Mouse (Mus musculus) spleen, adult 2 months (tissue): ENCODE measurements around the gene Cntn4. TPM values are rescaled to one million over a fixed set of nuclear protein-coding genes. Genes with fewer than 3 reads are reported as not detected.

Experiments used
- DNase-seq, 2 experiments: peaks; one replicate each; pipeline versions ENCODE4 v3.0.0 to v3.0.0-alpha.2; 2012 to 2021; ENCODE audit warnings: low spot score in 2 of 2, low read depth in 1 of 2
- H3K27ac ChIP-seq: fragments of 200-500 bp; 2 replicates; pipeline ENCODE4 v1.5.1; 2012; ENCODE audit warnings: low read length, inconsistent platforms; ENCODE audit not compliant: insufficient read depth
- H3K27me3 ChIP-seq: fragments of 200-500 bp; 2 replicates; pipeline ENCODE4 v1.6.1; 2012; ENCODE audit warnings: mild to moderate bottlenecking, moderate library complexity, low read length, inconsistent platforms; ENCODE audit not compliant: control insufficient read depth, insufficient read depth
- H3K36me3 ChIP-seq: fragments of 200-500 bp; 2 replicates; pipeline ENCODE4 v1.6.1; 2012; ENCODE audit warnings: mild to moderate bottlenecking, low read length, inconsistent platforms; ENCODE audit not compliant: control insufficient read depth, insufficient read depth
- H3K4me1 ChIP-seq: fragments of 200-500 bp; 2 replicates; pipeline ENCODE4 v1.6.1; 2011; ENCODE audit warnings: inconsistent platforms; ENCODE audit not compliant: control insufficient read depth, insufficient read depth, insufficient read length
- H3K4me3 ChIP-seq: fragments of 200-500 bp; 2 replicates; pipeline ENCODE4 v1.5.1; 2011; ENCODE audit warnings: mild to moderate bottlenecking, inconsistent platforms; ENCODE audit not compliant: insufficient read depth, insufficient read length; ENCODE audit errors: extremely low read depth
- CTCF ChIP-seq: fragments of 200-500 bp; IDR thresholded peaks from 2 replicates; pipeline ENCODE4 v1.5.1; 2011; ENCODE audit warnings: mild to moderate bottlenecking, inconsistent platforms; ENCODE audit not compliant: insufficient read depth, insufficient read length, insufficient replicate concordance; ENCODE audit errors: extremely low read depth
- POLR2A ChIP-seq: fragments of 200-500 bp; IDR thresholded peaks from 2 replicates; pipeline ENCODE4 v1.6.1; 2011; ENCODE audit warnings: low read depth, low read length, inconsistent platforms
- WGBS: fragments of 180-500 bp; shearing (Covaris S2); methylation state at CpG from one replicate; pipeline ENCODE4 v1.1.7; 2018; 5-methylcytosine and 5-hydroxymethylcytosine counted together
- polyA plus RNA-seq: library from polyadenylated mRNA; depleted of rRNA; stranded (reverse); fragments of >200 nt; gene quantifications from 2 replicates; pipeline ENCODE4 v1.2.3, GENCODE M21; 2012

Gene Cntn4
- polyA plus RNA-seq, 1 experiment, result not detected

DNA sequence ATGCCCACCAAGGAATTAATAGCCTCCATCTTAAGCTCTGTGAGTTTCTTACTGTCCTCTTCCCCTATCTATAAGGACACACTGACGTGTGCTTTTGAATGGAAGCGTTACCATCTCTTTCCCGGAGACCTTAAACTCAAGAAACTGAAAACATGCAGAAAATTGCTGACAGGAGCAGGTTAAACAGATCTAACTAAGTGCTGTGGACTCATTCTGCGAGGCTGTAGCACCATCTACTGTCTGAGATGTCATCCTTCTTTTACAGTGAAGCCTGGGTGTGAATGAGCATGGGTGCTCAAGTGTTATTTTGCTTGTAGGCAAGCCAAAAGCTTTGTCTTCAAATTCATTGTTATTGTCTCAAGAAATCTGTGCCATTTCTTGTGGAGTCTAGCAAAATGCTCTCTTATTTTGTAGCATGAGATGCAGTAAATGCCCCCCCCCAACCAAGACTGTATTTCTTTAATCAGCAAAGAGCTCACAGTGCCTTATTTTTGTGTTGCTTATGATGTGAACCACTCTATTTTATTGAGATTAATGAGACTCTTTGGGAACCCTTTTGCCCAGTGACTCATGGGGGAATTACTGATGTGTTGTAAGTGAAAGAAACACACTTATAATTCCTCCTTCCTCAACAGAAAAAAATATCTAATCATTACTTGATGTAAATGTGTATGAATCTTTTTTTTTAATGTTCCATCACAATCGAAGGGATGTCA is 968.2 kb downstream of the Cntn4 start:
- no peaks in the 10 kb centered on the region for H3K27me3 ChIP-seq
- H3K4me3 ChIP-seq, result no peak overlapping the region
- H3K27ac ChIP-seq, result no peak overlapping the region
- DNase-seq, result no peak
- no peaks in the 10 kb centered on the region for H3K36me3 ChIP-seq
- H3K4me1 ChIP-seq, result no peaks in the 10 kb centered on the region
- no peak for TF ChIP-seq CTCF
- no peak for TF ChIP-seq POLR2A
- 42% methylated on average over 5 of the region's 5 CpGs for WGBS

DNA sequence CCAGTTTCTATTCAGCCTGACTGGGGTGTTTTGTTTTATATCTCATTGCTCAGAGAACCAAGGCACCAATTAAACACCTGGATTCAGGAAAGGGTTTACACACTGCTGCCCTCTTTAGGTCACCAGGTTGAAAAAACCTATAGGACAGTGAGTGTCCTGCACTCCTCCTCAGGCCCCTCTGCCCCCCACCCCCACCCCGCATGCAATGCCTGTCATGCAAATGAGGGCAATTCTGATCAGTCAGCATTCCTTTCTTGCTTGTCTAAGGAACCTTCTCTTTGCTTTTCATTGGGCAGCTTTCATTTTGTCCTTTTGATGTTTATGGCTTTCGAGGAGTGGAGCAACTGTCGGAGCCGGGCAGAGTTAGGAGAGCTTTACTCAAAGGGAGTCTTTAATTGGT is 969.5 kb downstream of the Cntn4 start:
- Histone ChIP-seq H3K36me3 (no peaks in the 10 kb centered on the region), H3K27me3 (no peaks in the 10 kb centered on the region), H3K4me1 (no peaks in the 10 kb centered on the region), H3K27ac (no peak overlapping the region), H3K4me3 (no peak overlapping the region)
- no peak for DNase-seq
- 45% methylated on average over 4 of the region's 4 CpGs for WGBS
- TF ChIP-seq POLR2A (no peak), CTCF (no peak)

DNA sequence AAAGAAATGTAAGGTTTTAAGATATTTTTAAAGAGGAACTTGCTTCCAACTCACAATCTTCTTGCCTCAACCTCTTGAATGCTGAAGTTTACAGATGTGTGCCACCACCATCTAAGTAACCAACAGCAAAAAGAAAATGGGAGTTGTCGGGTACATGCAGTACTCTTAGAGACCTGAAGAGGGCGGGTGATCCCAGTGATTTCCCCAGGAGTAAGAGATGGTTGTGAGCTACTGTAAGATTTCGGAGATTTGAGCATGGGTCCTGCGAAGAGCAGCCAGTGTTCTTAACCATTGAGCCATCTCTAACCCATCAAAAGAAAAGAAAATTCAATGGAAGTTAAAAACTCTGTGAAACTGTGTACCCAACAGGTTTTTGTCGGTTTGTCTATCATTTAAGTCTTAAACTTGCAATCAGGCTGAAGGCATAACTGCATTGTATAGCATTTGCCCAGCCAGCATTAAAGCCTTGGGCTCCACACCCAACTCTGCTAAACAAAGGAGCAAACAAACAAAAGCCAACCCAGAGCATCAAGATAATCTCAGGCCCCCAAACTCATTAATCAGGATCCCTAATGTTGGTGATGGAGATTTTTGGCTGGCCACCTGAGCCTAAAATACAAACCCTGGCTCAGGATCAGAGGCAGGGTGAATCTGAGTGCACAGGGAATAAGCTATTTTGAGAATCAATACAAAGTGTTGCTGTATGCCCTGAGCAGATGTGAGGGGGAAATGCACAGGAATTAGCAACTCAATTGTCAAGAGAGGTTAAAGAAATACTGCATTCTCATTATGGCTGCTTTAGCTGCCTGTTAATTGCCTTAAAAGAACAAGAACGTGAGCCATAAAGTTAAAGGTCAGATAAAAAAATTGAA is 986.6 kb downstream of the Cntn4 start:
- Histone ChIP-seq H3K36me3 (no peaks in the 10 kb centered on the region), H3K27me3 (no peaks in the 10 kb centered on the region), H3K4me3 (no peak overlapping the region), H3K27ac (no peak overlapping the region), H3K4me1 (no peaks in the 10 kb centered on the region)
- DNase-seq, result peak; percentile 31 to 59
- TF ChIP-seq CTCF, result peak; percentile 56; the same call in 1 of the 2 replicates
- no peak for TF ChIP-seq POLR2A
- WGBS, result 23% methylated on average over 6 of the region's 6 CpGs

DNA sequence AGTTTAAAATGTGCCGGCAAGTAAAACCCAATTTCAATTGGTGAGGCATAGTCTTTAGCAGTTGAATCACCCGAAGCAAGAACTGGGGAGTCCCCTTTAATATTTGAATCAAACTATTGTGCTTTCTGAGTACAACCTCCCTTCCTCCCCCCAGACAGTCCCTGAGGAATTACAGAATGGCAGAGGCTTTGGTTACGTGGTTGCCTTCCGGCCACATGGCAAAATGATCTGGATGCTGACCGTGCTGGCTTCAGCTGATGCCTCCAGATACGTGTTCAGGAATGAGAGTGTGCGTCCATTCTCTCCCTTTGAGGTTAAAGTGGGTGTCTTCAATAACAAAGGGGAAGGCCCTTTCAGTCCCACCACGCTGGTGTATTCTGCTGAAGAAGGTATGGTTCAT is 998.1 kb downstream of the Cntn4 start:
- Histone ChIP-seq H3K4me3 (no peak overlapping the region), H3K27me3 (no peaks in the 10 kb centered on the region), H3K4me1 (no peaks in the 10 kb centered on the region), H3K36me3 (no peaks in the 10 kb centered on the region), H3K27ac (no peak overlapping the region)
- no peak for TF ChIP-seq POLR2A
- TF ChIP-seq CTCF, result no peak
- WGBS, result 83% methylated on average over 8 of the region's 8 CpGs
- DNase-seq, result no peak

DNA sequence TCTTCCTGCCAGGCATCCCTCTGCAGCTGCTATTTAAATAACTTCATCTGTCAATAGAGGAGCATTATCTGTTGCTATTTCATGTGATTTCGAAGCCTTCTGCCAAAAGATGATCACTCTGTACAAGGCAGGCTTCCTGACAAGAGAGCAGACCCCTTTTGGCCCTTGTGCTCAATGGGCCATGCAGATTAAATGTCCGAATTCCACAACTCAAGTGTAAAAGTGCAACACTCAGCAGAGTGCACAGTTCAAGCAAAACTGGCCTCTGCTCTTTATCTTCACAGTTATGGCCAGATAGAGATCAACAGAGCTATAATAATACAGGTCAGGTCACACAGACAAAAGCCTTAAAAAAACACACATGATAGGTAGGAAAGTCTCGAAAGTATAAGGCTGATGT is 1024.5 kb downstream of the Cntn4 start:
- no peak for DNase-seq
- 78% methylated on average over 3 of the region's 3 CpGs for WGBS
- TF ChIP-seq CTCF (no peak), POLR2A (no peak)

DNA sequence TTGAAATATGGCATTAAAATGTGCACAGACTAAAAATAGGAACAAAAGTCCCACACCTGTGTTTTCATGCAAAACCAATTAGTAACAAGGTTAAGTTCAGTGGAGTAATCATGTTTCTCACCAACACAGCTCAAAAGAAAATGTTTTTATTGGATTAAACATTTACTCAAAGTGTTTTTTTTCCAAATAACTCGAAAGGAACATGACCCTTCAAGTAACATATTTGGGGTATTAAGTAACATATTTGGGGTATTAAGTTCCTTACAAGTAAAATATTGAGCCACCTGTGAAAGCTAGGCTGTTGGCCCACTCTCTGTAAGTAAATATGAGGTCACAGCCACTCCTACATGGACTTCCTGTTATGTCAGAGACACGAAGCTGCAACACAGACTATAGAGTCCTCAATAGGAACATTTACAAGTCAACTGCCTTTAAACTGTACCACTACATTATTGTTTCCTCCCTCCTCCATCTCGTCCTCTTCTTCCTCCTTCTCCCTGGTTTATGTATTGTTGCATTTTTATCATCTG is 1028.1 kb downstream of the Cntn4 start:
- no peak for TF ChIP-seq CTCF
- TF ChIP-seq POLR2A, result no peak
- no peak overlapping the region for H3K27ac ChIP-seq
- 39% methylated on average over 3 of the region's 3 CpGs for WGBS
- no peaks in the 10 kb centered on the region for H3K27me3 ChIP-seq
- no peak overlapping the region for H3K4me3 ChIP-seq
- no peak for DNase-seq
- no peaks in the 10 kb centered on the region for H3K36me3 ChIP-seq
- H3K4me1 ChIP-seq, result no peaks in the 10 kb centered on the region

More for the DNA sequence above, 1024.5 kb downstream of the Cntn4 start:
- H3K4me3 ChIP-seq, result no peak overlapping the region
- no peaks in the 10 kb centered on the region for H3K27me3 ChIP-seq
- no peak overlapping the region for H3K27ac ChIP-seq
- no peaks in the 10 kb centered on the region for H3K4me1 ChIP-seq
- H3K36me3 ChIP-seq, result no peaks in the 10 kb centered on the region
